10 mouse cellular contexts compared by ENCODE assay signal in genomic region chr11:91426731-91427130, GRCm38 (mm10).
DNase-seq lines count a peak whose midpoint lies in the region; ATAC-seq and TF ChIP-seq lines count a peak whose summit lies in the region.
"Had no signal": no experiment of that assay in that cellular context is flagged by ENCODE, and none has a peak within 500 bp of the region (broad histone marks: within the 10 kb centered on the region; RNA-seq: fewer than 3 reads in every experiment).

No protein-coding gene starts in this region.

- H3K4me1 ChIP-seq in hindbrain, postnatal 0 days (ENCODE audit: insufficient read depth, low read length) = no peaks in the 10 kb centered on the region
- H3K4me1 ChIP-seq in hindbrain, embryonic 12.5 days = no peaks in the 10 kb centered on the region
- H3K4me1 ChIP-seq: limb, embryonic 12.5 days had no signal

- no peak overlapping the region for H3K27ac ChIP-seq in hindbrain, postnatal 0 days
- H3K27ac ChIP-seq in hindbrain, embryonic 12.5 days = no peak overlapping the region
- H3K27ac ChIP-seq: limb, embryonic 12.5 days had no signal

- no peak for TF ChIP-seq CTCF in hindbrain, postnatal 0 days (IDR thresholded peaks at IDR 0.05; ENCODE audit: low read depth)

- no peaks in the 10 kb centered on the region for H3K27me3 ChIP-seq in hindbrain, postnatal 0 days (ENCODE audit: insufficient read depth, low read length)
- no peaks in the 10 kb centered on the region for H3K27me3 ChIP-seq in hindbrain, embryonic 12.5 days
- H3K27me3 ChIP-seq: limb, embryonic 12.5 days had no signal

- peak; percentile 86 for ATAC-seq in hindbrain, postnatal 0 days
- no peak for ATAC-seq in hindbrain, embryonic 12.5 days (ENCODE audit: low FRiP score)
- ATAC-seq: CD4-positive, CD25-positive, alpha-beta regulatory T cell, adult 4 months had no signal

- 56% methylated on average over 4 of the region's 4 CpGs for WGBS in hindbrain, postnatal 0 days
- 75% methylated on average over 4 of the region's 4 CpGs for WGBS in hindbrain, embryonic 12.5 days

- no peak overlapping the region for H3K4me3 ChIP-seq in hindbrain, postnatal 0 days (ENCODE audit: low read length)
- H3K4me3 ChIP-seq in hindbrain, embryonic 12.5 days = no peak overlapping the region
- H3K4me3 ChIP-seq: limb, embryonic 12.5 days had no signal

- H3K36me3 ChIP-seq in hindbrain, postnatal 0 days (ENCODE audit: insufficient read depth, low read length) = no peaks in the 10 kb centered on the region
- H3K36me3 ChIP-seq in hindbrain, embryonic 12.5 days = no peaks in the 10 kb centered on the region
- H3K36me3 ChIP-seq: limb, embryonic 12.5 days had no signal

- peak; percentile 87 for DNase-seq in hindbrain, postnatal 0 days (ENCODE audit: low spot score)
- DNase-seq in cerebellum, postnatal 25 days = peak; percentile 36 to 58
- DNase-seq in layer of hippocampus, postnatal 14 days (ENCODE audit: low spot score in 2 of 2) = peak; percentile 67 to 94
- DNase-seq in right cerebral cortex, postnatal 25 days = peak; percentile 62
- DNase-seq in kidney, postnatal 10 days = no peak
- no peak for DNase-seq in urinary bladder, adult 18-20 months (ENCODE audit: low spot score in 2 of 2)
- no peak for DNase-seq in adrenal gland, postnatal 36 days

- no peak overlapping the region for H3K9ac ChIP-seq in hindbrain, postnatal 0 days (replicated peaks; ENCODE audit: low read length)
- H3K9ac ChIP-seq in hindbrain, embryonic 12.5 days = no peak overlapping the region
- H3K9ac ChIP-seq: limb, embryonic 12.5 days had no signal

- H3K4me2 ChIP-seq in hindbrain, postnatal 0 days (ENCODE audit: low read depth, low read length) = no peak overlapping the region
- no peak overlapping the region for H3K4me2 ChIP-seq in hindbrain, embryonic 12.5 days (replicated peaks)
- H3K4me2 ChIP-seq: limb, embryonic 12.5 days had no signal

- no peaks in the 10 kb centered on the region for H3K9me3 ChIP-seq in hindbrain, postnatal 0 days (ENCODE audit: low read length)
- H3K9me3 ChIP-seq in hindbrain, embryonic 12.5 days (replicated peaks) = no peaks in the 10 kb centered on the region
- H3K9me3 ChIP-seq: limb, embryonic 12.5 days had no signal

Comparison
In these comparisons a context has a peak if more than half of its experiments do, and no peak if none do; other contexts are left out.
1. DNase-seq: peak in hindbrain, postnatal 0 days (single experiment), cerebellum, postnatal 25 days (2 of 2), layer of hippocampus, postnatal 14 days (2 of 2) and right cerebral cortex, postnatal 25 days (single experiment); none in kidney, postnatal 10 days (single experiment), urinary bladder, adult 18-20 months (0 of 2) and adrenal gland, postnatal 36 days (0 of 2).